Mouse (Mus musculus) gastrocnemius, adult 18-20 months (tissue): Measurements from ENCODE around the gene D630045J12Rik. TPM values are rescaled to one million over a fixed set of nuclear protein-coding genes. Genes with fewer than 3 reads are reported as not detected.

ENCODE experiments used
- DNase-seq: peaks from one replicate; pipeline ENCODE4 v3.0.0; 2021; ENCODE audit warnings: low spot score
- total RNA-seq, 2 experiments: library from RNA; stranded (reverse); gene quantifications; 2 replicates each; pipeline ENCODE4 v1.2.3; 2021

The D630045J12Rik gene
- total RNA-seq, 2 experiments from 2014 or later: 0.21 to 0.23 TPM

DNA sequence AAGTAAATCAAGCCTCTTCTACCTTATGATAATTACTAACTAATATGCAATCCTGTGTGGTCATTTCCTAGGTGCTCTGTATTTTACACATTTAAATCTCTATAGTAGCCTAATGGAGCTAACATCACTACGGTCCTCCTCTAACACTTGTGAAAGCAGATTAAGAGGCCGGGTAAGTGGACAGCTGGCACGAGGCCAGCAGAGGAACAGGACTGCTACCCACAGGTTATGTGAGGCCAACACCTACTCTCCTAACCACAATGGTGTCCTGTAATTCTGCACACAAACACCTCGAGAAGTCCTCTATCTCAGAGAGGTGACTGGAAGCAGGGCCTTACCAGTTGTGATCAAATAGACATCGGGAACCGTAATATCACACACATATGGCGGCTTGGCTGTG is 59.8 kb downstream of the D630045J12Rik start:
- no peak for DNase-seq

- no peak for DNase-seq
Observed at GRCm38 (mm10) chr6:38192952-38193351, 60.9 kb downstream of the D630045J12Rik start.

DNA sequence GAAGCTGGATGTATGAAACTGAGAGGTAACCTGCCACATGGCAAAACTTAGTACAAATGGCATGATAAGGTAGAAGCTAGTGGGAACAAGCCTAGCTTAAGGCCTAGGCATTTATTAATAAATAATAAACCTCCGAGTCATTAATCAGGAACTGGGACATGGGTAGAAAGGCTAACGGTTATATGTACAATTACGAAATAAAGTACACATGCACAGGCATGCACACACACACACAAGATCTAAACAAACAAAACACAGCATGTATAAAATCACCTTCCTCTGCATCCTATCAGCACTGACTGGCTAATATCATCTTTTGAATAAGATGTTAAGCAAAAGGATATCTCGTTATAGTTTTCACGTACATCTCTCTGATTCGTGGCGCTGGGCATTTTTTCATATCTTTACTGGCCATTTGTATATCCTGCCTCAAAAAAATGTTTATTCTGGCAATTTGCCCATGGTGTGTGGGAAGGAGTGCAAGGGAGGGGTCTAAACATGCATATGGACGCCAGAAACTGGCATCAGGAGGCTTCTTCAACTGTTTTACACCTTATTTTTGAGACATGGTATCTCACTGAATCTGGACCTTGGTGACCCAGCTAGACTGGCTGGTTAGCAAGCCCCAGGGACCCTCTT is 67.4 kb downstream of the D630045J12Rik start:
- no peak for DNase-seq

- no peak for DNase-seq
Observed at GRCm38 (mm10) chr6:38184791-38185190, 69.0 kb downstream of the D630045J12Rik start.

DNA sequence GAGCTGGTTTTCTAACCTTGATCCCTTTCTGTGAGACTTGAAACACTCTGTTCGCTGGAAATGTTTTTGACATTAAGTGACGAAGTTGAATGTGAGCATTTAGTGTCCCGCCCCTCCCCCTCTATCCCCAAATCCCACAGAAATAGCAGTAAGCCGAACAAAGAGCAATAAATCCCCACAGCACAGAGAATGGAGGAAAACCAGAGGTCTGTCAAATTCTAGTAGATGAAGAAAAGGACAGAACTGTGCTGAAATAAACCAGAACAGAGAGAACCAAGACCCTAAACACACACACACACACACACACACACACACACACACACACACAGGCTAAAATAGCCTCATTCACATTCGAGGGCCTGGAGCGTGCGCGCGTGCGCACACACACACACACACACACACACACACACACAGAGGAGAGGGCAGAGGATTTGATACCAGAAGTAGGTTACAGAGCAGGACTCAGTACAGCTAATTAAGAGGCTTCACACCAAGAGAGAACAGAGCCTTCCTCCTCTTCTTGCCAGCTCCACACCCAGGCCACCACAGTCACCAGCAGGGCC is 72.0 kb downstream of the D630045J12Rik start:
- no peak for DNase-seq

- DNase-seq: no peak
Observed at GRCm38 (mm10) chr6:38180669-38181068, 73.1 kb downstream of the D630045J12Rik start.

DNA sequence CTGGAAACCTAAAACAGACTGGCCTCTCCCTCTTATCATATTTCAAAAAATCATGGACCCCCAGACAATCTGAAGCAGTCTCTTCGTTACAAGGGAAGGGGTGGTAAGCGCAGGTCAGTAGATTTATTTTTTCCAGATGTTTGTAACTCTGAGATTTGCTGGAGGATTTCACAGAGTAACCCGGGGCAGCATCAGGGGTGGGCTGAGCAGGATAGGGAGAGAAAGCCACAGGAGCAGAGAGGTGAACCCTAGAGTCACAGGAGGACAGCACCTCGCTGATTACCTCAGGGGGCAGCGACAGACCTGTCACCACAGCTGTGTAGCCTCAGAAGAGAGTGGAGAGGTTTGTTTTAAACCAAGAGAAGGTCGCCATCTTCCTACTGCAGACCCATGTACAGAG is 88.4 kb downstream of the D630045J12Rik start:
- DNase-seq: no peak

DNA sequence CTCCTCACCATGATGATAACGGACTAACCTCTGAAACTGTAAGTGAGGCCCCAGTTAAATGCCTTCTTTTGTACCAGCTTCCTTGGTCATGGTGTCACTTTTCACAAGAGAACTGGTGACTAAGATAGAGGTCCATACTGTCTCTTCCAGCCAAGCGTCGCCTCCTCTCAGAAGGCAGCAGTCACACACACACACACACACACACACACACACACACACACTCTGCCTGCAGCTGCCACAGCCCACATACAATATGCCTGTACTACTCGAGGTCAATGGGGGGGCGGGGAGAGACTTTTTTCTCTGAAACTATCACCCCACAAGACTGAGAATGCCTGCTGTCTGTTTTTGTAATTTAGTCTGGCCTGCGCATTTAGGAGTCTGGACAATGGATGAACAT is 89.1 kb downstream of the D630045J12Rik start:
- DNase-seq: no peak

DNA sequence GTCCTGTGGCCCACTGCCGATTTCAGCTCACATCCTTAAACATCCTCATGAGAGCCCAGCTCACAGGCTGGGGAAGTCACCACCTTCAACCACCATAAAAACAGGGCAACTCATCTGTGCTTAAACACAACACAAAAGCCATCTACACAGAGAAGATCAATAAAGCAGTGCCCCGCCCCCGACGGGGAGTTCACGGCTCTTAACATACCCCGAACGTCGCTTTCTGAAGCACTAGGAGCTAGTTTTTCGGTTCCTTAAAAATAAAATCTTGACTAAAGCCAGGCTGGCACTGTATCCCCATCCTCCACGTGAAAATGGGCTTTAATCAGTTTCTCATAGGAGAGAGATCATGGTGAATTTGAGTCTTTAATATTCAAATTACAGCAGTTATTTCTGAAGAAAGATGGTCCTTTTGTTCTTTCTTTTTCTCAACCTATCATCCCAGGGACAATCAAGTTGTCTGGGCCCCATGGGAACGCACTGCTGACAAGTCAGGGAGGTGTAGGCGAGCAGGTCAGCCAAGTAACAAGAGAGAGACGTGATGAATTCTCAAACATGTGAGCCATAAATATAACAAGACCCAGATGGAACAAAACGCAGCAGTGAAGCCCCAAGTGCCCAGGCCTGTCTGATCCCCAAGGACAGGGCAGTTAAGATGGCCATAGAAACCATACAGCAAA is 90.8 kb downstream of the D630045J12Rik start:
- DNase-seq: no peak

DNA sequence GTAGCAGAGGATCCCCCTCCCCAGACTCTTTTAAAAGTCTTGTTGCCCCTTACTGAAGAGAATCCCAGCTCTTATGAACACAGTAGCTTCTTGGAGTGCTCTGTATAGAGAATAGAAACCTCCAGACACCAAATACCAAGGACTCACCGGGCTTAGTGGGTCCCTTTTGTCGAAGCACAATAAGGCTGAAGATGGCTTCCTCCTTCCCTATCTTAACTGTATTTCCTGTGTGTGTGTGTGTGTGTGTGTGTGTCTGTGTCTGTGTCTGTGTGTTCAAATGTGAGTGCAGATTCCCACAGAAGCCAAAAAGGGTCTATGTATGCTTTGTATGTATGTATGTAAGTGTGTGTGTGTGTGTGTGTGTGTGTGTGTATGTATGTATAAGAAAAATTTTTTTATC is 93.3 kb downstream of the D630045J12Rik start:
- DNase-seq: no peak

- peak; percentile 86 for DNase-seq
Observed at GRCm38 (mm10) chr6:38160102-38160501, 93.7 kb downstream of the D630045J12Rik start.

- no peak for DNase-seq
Observed at GRCm38 (mm10) chr6:38159576-38159975, 94.2 kb downstream of the D630045J12Rik start.

DNA sequence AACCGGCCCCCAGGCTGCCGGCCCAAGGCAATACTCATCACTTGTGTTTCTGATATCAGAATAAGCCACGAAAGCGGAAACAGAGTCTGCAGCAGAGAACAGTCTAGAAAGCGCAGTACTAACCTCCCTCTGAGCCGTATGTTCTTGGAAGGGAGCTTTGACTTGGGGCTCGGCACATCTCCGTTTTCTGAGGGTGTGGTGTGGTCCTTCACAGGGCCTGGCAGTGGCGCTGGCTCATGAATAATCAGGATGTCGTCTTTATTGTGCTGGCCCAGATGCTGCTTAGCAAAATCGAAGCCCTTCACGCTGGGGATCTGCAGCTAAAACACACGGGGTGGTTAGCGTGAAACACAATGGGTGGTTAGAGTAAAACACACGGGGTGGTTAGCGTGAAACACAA is 95.9 kb downstream of the D630045J12Rik start:
- no peak for DNase-seq

GRCm38 (mm10) chr6:38156204-38156603 is 97.6 kb downstream of the D630045J12Rik start:
- no peak for DNase-seq

DNA sequence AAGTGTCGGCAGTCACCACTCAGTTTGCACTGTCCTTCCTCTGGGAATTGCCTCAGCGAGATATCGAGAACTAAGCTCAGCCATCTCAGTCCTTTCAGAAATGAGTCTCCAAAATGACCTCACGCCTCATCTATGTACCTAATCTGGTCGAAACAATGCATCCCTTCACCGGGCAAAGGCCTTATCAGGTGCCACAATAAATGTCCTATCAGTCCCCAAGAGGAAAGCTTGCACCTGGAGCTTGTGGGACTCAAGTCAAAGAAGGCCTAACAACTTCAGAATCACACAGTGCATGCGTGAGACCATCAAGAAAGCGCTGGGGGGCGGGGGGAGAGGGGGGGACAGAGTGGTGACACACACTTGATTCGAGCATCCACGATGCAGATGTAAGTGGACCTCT is 101.5 kb downstream of the D630045J12Rik start:
- no peak for DNase-seq

DNA sequence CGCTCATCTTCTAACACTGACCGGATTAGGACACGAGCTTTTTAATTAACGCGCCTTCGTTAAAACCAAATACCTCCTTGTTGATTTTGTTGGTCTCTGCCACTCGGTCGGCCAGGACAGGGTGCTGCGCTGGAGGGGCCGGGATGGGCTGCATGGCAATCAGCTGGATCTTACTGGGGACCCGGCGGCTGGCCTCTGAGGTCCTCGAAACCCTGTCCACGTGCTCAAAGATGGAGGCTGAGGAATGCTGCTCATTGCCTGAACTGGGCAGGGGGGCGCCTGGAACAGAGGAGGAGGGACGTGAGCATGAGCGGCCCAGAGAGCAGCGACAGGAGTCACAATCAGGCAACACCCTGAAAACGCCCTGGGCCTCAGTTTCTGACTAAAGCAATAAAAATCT is 104.3 kb downstream of the D630045J12Rik start:
- no peak for DNase-seq

DNA sequence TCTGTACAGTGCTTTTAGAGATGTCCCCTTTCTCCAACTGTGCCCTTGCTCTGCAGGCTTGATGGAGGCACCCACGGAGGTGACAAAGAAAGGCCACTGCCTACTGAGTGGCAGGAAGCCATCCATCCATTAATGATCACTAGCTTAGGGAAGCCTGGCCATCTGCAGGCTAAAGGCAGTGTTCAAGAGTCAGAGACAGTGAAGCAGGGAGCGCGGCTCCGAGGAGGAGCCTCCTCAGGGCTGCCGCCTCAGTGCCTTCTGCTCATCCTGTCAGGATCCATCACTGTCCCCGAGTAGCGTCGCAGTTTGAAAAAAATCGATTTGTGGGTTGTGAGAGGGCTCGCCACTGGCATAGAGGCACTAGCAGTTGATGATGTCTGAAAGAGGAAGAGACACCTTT is 105.2 kb downstream of the D630045J12Rik start:
- DNase-seq: no peak

GRCm38 (mm10) chr6:38147301-38147700 is 106.5 kb downstream of the D630045J12Rik start:
- DNase-seq: no peak

- peak; percentile 30 for DNase-seq
Observed at GRCm38 (mm10) chr6:38145463-38146065, 108.2 kb downstream of the D630045J12Rik start.

- peak; percentile 72 for DNase-seq
Observed at GRCm38 (mm10) chr6:38144161-38144998, 109.4 kb downstream of the D630045J12Rik start.

DNA sequence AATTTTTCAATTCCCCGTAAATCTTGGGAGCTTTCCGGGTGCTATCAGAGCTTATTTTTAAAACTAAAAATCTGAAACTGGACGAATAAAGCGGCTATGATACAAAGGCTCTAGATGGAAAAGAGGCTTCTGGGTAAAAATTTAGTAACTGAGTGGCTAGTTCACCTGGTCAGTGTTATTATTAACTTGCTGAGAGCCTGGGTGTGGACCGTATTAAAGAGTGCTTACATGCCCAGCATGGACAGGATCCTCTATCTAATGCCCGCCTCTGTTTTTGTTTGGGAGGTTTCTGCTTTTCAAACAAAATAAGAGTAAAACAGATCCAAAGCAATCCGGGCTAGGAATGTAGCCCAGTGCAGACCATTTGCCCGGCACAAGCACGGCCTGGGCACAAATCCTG is 113.4 kb downstream of the D630045J12Rik start:
- DNase-seq: no peak

- DNase-seq: no peak
Observed at GRCm38 (mm10) chr6:38139086-38139485, 114.7 kb downstream of the D630045J12Rik start.
